Mouse (Mus musculus): ENCODE measurements at regions not wholly inside any gene's neighbourhood (a gene's known extent, or its start where the extent isn't known, plus 50 kb on each side); places are given as distances from the start of the nearest gene placed in this dataset.

DNA sequence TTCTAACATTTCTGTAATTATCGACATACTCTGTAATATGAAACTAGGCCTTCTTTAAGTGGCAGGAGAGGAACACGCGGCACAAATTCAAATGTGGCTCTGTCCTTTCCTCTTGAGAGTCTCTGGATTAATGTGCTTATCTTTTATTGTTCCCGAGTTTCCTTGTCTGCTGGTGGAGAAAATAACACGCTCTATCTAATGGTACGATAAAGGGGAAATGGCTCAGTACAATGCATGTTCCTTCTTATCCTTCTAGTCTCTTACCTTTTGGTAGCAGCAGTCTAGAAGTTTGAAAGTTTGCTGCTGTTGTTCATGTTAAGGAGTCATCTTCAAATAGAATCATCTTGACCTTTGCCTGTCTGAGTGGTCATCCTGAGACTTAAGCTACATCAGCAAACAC lies 130.1 kb upstream of the C9orf72 start:
- no peak for TF ChIP-seq CTCF (IDR thresholded peaks at IDR 0.05; ENCODE audit: control insufficient read depth, insufficient read depth, insufficient read length)
- no peak for TF ChIP-seq MAX (IDR thresholded peaks at IDR 0.05)
- no peak for TF ChIP-seq USF1 (IDR thresholded peaks at IDR 0.05; ENCODE audit: low read depth)
